Mouse (Mus musculus) brain, embryonic 14.5 days (tissue): Measurements from ENCODE around the gene Lrrc42.

Experiments
- CTCF ChIP-seq: fragments of 200-500 bp; IDR thresholded peaks from 2 replicates; pipeline ENCODE4 v1.5.1; 2012; ENCODE audit warnings: inconsistent platforms, mild to moderate bottlenecking, moderate library complexity, borderline replicate concordance; ENCODE audit not compliant: insufficient read depth, insufficient read length; ENCODE audit errors: extremely low read depth
- POLR2A ChIP-seq: fragments of 200-500 bp; IDR thresholded peaks from 2 replicates; pipeline ENCODE4 v1.6.1; 2012; ENCODE audit warnings: mild to moderate bottlenecking, inconsistent platforms, borderline replicate concordance; ENCODE audit not compliant: poor library complexity, insufficient read depth, insufficient read length, severe bottlenecking; ENCODE audit errors: extremely low read depth

GRCm38 (mm10) chr4:107254414-107254813 is 1.1 kb upstream of the Lrrc42 start:
- no peak for TF ChIP-seq CTCF
- 0 out of 2 replicates have a peak, but pooled peaks have one; percentile 9 for TF ChIP-seq POLR2A
